Mouse (Mus musculus) neural tube, embryonic 15.5 days (tissue): ENCODE data around the gene Ipmk. TPM values are rescaled to one million over a fixed set of nuclear protein-coding genes. Genes with fewer than 3 reads are reported as not detected.
"Not testable (repeated sequence)": the region's sequence is repeated elsewhere in the genome, so short reads cannot be mapped to it uniquely, and the experiment has no call there.

Experiments
- ATAC-seq: fragments of 200-750 bp; cut with Nextera tagmentation; 2 replicates; pipeline ENCODE4 v1.8.0; 2017; ENCODE audit warnings: mild to moderate bottlenecking, moderate TSS enrichment, moderate library complexity; ENCODE audit not compliant: low FRiP score
- H3K27ac ChIP-seq: fragments of 300-500 bp; sonication (generic); replicated peaks from 2 replicates; pipeline ENCODE4 v1.5.1; 2015; ENCODE audit warnings: mild to moderate bottlenecking, inconsistent platforms
- H3K27me3 ChIP-seq: fragments of 300-500 bp; sonication (generic); replicated peaks from 2 replicates; pipeline ENCODE4 v1.6.1; 2015; ENCODE audit warnings: inconsistent platforms
- H3K36me3 ChIP-seq: fragments of 300-500 bp; sonication (generic); 2 replicates; pipeline ENCODE4 v1.6.1; 2015; ENCODE audit warnings: inconsistent platforms
- H3K4me1 ChIP-seq: fragments of 300-500 bp; sonication (generic); 2 replicates; pipeline ENCODE4 v1.6.1; 2015; ENCODE audit warnings: inconsistent platforms
- H3K4me2 ChIP-seq: fragments of 300-500 bp; sonication (generic); 2 replicates; pipeline ENCODE4 v1.6.1; 2015; ENCODE audit warnings: inconsistent platforms, mild to moderate bottlenecking, moderate library complexity
- H3K4me3 ChIP-seq: fragments of 300-500 bp; sonication (generic); replicated peaks from 2 replicates; pipeline ENCODE4 v1.5.1; 2015; ENCODE audit warnings: mild to moderate bottlenecking, inconsistent platforms
- H3K9ac ChIP-seq: fragments of 300-500 bp; sonication (generic); replicated peaks from 2 replicates; pipeline ENCODE4 v1.6.1; 2015; ENCODE audit warnings: mild to moderate bottlenecking, inconsistent platforms
- H3K9me3 ChIP-seq: fragments of 300-500 bp; sonication (generic); replicated peaks from 2 replicates; pipeline ENCODE4 v1.6.1; 2016; ENCODE audit warnings: inconsistent platforms
- WGBS: fragments of 180-500 bp; shearing (Covaris S2); methylation state at CpG from one replicate; pipeline ENCODE4 v1.1.7; 2015; ENCODE audit warnings: mixed read lengths; 5-methylcytosine and 5-hydroxymethylcytosine counted together
- polyA plus RNA-seq: library from polyadenylated mRNA; unstranded; fragments of >200 nt; fragmentation: Nextera tagmentation; extraction: Ambion mirVana; gene quantifications from 2 replicates; pipeline ENCODE4 v1.2.1, GENCODE M21; 2015

Ipmk gene
- polyA plus RNA-seq, 1 experiment from 2014 or later: 15.3 TPM

DNA sequence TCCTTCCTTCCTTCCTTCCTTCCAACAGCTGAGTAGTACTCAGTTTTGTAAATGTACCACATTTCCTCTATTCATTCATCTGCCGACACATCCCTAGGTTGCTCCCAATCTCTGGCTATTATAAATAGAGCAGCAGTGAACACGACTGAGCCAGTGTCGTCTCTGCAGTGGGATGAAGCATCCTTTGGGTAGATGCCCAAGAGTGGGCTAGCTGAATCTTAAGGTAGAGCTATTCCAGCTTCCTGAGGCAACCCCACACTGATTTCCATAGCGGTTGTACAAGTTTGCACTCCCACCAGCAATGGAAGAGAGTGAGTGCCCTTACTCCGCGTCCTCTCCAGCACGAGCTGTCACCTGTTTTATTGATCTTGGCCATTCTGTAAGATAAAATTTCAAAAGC, 32.8 kb downstream of the Ipmk start:
- no peak overlapping the region for H3K9ac ChIP-seq
- no peak overlapping the region for H3K27ac ChIP-seq
- H3K9me3 ChIP-seq: no peaks in the 10 kb centered on the region
- ATAC-seq: no peak
- no peaks in the 10 kb centered on the region for H3K27me3 ChIP-seq
- peaks cover 41% of the 10 kb centered on the region for H3K36me3 ChIP-seq
- H3K4me3 ChIP-seq: no peak overlapping the region
- 97% methylated on average over 7 of the region's 7 CpGs for WGBS
- H3K4me1 ChIP-seq: no peaks in the 10 kb centered on the region
- H3K4me2 ChIP-seq: no peak overlapping the region

DNA sequence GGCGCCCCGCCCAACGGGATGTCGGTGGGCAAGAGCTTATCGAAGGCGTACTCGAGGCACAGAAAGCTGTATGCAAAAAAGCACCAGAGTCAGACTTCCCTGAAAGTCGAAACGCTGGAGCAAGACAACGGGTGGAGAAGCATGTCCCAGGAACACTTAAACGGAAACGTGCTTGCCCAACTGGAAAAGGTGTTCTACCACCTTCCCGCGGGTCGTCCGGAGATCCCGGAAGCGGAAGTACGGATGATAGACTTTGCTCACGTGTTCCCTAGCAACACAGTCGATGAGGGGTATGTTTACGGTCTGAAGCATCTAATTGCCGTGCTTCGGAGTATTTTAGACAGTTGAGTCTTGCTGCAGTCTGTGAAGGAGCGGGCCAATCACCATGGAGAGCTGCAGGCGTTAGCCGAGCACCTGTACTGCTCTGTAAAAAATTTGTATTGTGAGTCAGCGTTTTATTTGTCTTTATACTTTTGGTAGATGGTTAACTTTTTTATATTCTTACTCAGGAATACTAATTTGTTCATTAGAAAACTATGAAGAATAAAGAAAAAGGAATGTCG, 34.0 kb downstream of the Ipmk start:
- no peak overlapping the region for H3K27ac ChIP-seq
- H3K4me2 ChIP-seq: no peak overlapping the region
- 85% methylated on average over 29 of the region's 29 CpGs for WGBS
- no peak overlapping the region for H3K9ac ChIP-seq
- H3K9me3 ChIP-seq: no peaks in the 10 kb centered on the region
- no peaks in the 10 kb centered on the region for H3K4me1 ChIP-seq
- no peak for ATAC-seq
- peaks cover 37% of the 10 kb centered on the region for H3K36me3 ChIP-seq
- no peaks in the 10 kb centered on the region for H3K27me3 ChIP-seq
- no peak overlapping the region for H3K4me3 ChIP-seq

DNA sequence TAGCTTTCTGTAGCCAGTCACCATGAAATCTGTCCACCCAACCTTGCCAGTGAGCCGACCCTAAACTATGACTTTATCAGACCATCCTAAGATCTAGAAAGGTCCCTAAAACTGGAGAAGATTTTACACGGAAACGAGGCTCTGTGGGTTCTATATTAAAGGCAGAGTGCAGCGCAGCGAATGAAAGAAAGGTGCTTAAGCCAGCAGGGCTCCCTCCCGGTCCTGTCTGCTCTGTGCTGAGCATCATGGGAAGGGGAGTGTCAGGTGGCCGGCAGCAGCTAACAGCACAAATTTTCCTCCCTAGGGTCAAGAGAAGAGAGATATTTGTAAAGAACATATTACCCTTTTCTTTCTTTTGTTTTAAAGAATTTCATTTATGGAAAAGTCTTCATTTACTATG, 34.5 kb downstream of the Ipmk start:
- H3K9ac ChIP-seq: no peak overlapping the region
- no peaks in the 10 kb centered on the region for H3K9me3 ChIP-seq
- no peak for ATAC-seq
- H3K36me3 ChIP-seq: peaks cover 31% of the 10 kb centered on the region
- H3K27ac ChIP-seq: no peak overlapping the region
- H3K4me1 ChIP-seq: no peaks in the 10 kb centered on the region
- no peaks in the 10 kb centered on the region for H3K27me3 ChIP-seq
- H3K4me3 ChIP-seq: no peak overlapping the region
- H3K4me2 ChIP-seq: no peak overlapping the region
- WGBS: 62% methylated on average over 7 of the region's 7 CpGs

DNA sequence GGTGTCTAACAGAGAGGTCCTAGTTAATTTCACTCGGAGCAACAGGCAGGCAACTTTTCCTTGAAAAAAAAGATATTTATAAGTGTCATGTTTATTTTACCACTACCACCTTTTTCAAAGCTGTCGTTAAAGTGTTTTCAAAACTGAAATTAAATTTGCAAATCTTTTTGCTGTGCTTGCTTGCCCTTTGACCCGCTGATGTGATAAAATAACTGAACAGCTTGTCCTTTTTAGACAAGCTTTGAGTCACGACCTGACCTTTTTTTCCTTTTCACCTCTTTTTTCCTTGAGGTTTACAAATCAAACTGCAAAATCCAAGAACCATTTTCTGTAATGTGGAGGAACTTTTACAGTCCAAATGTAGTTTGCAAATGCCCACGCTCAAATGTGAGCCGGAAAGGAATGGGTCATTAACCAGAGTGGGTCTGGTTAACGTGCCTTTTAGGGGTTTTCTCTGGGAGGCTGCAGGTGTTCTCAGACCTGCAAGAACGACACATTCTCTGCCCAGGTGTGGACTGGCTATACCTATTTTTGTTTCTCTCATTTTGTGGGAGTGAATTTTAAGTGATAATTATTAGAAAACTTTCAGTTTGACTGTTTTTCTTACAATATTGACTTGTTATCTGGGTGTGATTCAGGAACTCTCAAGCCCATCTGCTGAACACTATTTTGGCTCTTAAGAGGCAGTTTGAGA, 35.4 kb downstream of the Ipmk start:
- Histone ChIP-seq H3K36me3 (peaks cover 27% of the 10 kb centered on the region), H3K4me2 (no peak overlapping the region)
- no peak for ATAC-seq

DNA sequence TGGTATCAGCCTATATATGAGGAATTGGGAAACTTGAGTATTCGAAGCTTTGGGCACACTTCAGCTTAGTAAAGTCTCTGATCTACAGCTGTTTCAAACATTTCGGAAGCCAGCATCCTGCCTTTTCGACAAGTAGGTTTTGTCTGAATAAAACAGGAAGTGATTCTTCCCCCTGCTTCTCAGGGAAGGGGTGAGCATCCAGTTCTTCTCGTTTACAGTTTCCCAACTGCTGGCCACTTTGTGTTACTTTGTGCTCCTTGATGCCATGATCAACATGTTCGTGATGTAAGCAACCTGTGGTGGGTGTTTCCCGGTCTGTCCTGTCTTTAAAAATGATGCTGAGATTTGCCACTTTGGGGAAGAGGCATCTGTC, 36.0 kb downstream of the Ipmk start:
- 86% methylated on average over 6 of the region's 6 CpGs for WGBS

More for the DNA sequence above, 35.4 kb downstream of the Ipmk start:
- Histone ChIP-seq H3K27ac (no peak overlapping the region), H3K4me1 (no peaks in the 10 kb centered on the region), H3K4me3 (no peak overlapping the region), H3K9ac (no peak overlapping the region), H3K27me3 (no peaks in the 10 kb centered on the region), H3K9me3 (no peaks in the 10 kb centered on the region)
- 74% methylated on average over 8 of the region's 8 CpGs for WGBS

DNA sequence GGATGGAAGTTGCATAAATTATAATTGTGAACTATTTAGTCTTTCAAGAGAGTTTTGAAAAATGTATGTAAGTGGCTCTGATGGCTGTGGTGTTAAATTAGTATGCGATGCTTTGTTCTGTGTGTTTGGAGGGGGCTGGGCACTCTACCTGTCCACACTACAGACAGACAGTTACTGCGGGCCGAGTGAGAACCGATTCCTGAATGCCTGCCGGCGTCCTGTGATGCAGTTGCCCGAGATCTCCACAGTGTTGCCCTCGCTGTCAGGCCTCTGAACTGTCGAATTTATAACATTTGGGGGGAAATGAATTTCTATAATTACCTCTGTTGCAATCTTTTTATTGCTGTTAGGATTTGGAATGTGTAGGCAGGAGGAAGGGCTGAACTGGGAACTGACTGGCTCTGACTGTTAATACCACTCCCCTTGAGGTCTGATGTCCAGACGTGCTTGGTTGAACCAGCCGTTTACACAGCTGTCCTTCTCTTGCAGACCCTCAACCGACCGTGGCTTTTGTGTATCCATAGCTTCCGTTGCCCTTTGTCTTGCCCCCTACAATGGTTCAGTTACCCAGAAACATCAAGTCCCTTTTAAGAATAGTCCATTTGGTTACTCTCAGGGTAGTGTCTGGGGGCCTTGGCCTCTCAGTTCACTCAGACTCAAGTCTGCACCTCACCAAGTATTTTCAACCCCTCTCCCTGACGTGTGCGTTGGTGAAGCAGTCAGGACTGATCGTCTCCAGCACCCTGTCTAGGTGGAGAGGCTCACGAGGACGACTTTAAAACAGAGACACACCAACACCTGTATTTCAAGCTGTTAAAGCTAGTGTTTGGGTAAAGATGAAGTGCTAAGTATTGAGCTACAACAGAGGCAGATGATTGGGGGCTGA, 36.8 kb downstream of the Ipmk start:
- Histone ChIP-seq H3K36me3 (peaks cover 15% of the 10 kb centered on the region), H3K27me3 (no peaks in the 10 kb centered on the region), H3K27ac (no peak overlapping the region), H3K4me1 (no peaks in the 10 kb centered on the region), H3K4me2 (no peak overlapping the region), H3K4me3 (no peak overlapping the region), H3K9me3 (no peaks in the 10 kb centered on the region), H3K9ac (no peak overlapping the region)
- no peak for ATAC-seq
- 63% methylated on average over 19 of the region's 19 CpGs for WGBS

More for the DNA sequence above, 36.0 kb downstream of the Ipmk start:
- not testable (repeated sequence) for H3K27ac ChIP-seq, H3K4me2 ChIP-seq, H3K4me1 ChIP-seq, H3K27me3 ChIP-seq, H3K4me3 ChIP-seq, ATAC-seq, H3K9ac ChIP-seq, H3K9me3 ChIP-seq
- H3K36me3 ChIP-seq: peaks cover 23% of the 10 kb centered on the region

DNA sequence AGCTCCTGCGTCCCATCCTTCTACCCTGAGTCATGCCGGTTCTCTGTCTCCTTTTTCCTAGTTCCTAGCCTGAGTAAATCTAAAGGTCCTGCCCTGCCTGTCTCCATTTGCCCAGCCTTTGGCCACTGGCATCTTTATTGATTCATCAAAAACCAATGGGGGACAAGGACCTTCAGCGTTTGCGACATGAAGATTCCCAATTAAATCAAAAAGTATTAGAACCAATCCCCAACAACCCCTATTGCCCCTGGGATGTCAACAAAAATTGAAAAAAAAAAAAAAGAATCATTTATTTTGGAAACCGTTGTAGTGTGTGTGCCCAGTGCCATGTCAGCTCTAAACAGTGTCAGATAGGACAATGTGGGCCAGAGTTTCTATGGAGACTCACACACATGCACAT, 41.7 kb downstream of the Ipmk start:
- 94% methylated on average over 5 of the region's 5 CpGs for WGBS

DNA sequence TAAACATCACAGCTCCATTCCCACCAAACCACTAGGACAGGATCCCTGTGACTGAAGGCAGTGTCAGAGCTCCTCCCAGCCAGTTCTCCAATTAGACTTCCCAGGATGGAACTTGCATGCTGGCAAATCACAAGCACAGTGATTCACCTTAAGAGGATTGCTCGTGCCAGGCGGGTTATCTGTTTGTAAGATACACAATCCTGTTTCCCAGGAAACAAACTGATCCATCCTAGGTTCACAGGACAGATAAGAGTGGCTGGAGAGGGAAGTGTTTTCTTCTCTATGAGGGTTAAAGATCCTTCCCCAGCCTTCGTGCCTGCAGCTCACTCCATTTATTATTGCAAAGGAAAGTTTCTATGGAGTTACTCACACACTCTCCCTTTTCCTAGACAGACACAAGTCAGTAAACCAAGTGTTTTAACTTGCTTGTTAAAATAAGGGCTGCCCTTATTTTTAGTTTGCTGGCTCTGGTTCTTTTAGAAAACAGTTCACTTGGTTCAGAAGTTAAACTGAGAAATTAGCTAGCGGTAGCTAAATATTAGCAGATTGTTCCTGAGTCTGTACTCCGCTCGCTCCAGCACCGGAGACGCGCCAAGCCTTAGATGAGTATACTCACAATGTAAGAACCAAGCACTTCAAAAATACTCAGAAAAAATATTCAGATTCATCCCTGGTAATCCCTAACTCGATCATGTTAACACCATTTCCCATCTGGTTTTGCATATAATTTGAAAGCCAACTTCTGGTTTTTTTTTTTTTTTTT, 51.0 kb downstream of the Ipmk start:
- Histone ChIP-seq H3K27me3 (no peaks in the 10 kb centered on the region), H3K36me3 (no peaks in the 10 kb centered on the region), H3K4me2 (no peak overlapping the region), H3K4me1 (no peaks in the 10 kb centered on the region), H3K27ac (no peak overlapping the region), H3K9me3 (no peaks in the 10 kb centered on the region), H3K9ac (no peak overlapping the region), H3K4me3 (no peak overlapping the region)
- whole genome bisulfite sequencing: 83% methylated on average over 10 of the region's 10 CpGs
- no peak for ATAC-seq

More for the DNA sequence above, 41.7 kb downstream of the Ipmk start:
- no peaks in the 10 kb centered on the region for H3K27me3 ChIP-seq
- 0 out of 2 replicates have a peak, but pooled peaks cover 5% of the 10 kb centered on the region for H3K9me3 ChIP-seq
- no peak overlapping the region for H3K4me3 ChIP-seq
- H3K27ac ChIP-seq: no peak overlapping the region
- no peaks in the 10 kb centered on the region for H3K36me3 ChIP-seq
- H3K4me2 ChIP-seq: no peak overlapping the region
- ATAC-seq: no peak
- H3K4me1 ChIP-seq: no peaks in the 10 kb centered on the region
- no peak overlapping the region for H3K9ac ChIP-seq

DNA sequence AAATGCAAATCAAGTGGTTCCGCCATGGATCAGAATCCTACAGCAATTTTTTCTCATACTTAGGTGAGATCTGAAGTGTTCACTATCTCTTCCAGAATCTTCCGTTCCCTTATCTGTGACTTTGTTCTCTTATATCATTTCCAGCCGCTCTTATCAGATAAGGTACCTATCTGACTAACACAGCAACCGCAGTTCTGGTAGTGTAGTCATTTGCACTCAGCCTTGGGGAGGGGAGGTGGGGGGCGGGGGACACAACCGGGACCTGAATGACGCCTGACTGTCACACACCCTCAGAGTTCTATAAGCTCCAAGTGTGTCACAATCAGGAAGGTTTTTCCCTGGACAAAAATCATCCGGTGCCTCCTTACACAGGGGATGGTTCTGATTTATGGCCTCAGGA, 51.8 kb downstream of the Ipmk start:
- no peaks in the 10 kb centered on the region for H3K4me1 ChIP-seq
- no peaks in the 10 kb centered on the region for H3K36me3 ChIP-seq
- no peak overlapping the region for H3K4me3 ChIP-seq
- no peak overlapping the region for H3K4me2 ChIP-seq
- H3K9ac ChIP-seq: no peak overlapping the region
- WGBS: 87% methylated on average over 8 of the region's 8 CpGs
- H3K27me3 ChIP-seq: no peaks in the 10 kb centered on the region
- ATAC-seq: no peak
- H3K9me3 ChIP-seq: no peaks in the 10 kb centered on the region
- H3K27ac ChIP-seq: no peak overlapping the region

DNA sequence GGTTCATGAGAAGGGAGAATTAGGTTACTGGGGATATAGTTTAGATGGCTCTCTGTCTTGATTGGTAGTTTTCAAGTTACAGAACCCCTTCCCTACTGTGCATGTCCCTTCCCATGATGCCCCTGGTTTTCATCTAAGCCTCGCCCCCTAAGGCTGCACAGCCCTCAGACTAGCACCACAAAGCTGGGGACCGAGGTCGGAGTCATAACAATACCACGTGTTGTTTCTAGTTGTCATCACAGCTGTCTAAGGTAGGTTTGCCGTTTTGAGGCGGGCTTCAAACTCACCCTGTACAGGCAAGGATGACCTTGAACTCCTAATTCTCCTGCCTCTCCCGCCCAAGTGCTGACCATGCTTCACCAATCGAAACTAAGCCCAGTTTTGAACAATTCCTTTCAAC, 52.4 kb downstream of the Ipmk start:
- Histone ChIP-seq H3K9me3 (no peaks in the 10 kb centered on the region), H3K4me1 (no peaks in the 10 kb centered on the region), H3K27me3 (no peaks in the 10 kb centered on the region), H3K4me3 (no peak overlapping the region), H3K27ac (no peak overlapping the region), H3K9ac (no peak overlapping the region), H3K36me3 (no peaks in the 10 kb centered on the region), H3K4me2 (no peak overlapping the region)
- 88% methylated on average over 8 of the region's 8 CpGs for WGBS
- ATAC-seq: no peak

DNA sequence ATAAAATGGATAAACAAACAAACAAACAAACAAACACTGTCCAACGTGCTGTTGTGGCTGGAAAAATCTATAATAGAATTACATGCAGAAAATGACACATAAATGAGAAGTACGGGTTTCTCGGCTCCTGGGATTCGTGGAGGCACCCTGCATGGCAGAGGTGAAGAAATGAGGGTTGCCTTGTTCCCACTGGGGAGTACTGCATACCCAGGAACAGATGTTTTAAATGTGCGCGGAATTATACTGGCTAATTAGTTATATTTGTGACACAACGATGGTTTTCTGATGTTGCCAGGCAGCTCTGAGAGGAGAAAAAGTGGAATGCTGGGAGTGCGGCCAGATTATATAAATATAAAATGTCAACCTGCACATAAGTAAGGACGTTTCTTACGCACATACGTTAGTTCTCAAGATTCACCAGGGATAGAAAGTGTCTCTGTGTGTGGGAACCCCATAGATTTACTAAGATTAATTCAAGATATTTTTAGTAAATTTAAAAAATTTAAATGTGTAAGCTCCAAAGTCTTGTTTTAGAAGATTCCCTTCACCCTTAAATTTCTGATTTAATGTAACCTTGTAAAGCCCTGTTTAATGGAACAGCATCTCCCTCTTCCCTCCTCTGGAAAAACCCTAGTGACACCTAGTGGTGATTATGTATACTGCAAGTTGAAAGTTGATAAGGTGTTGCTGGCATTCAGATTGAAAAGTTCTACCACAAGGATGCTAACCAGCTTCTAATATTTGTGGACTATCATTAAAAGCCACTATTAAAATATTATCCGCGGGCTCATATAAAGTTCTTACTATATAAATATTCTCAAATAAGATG, 53.5 kb downstream of the Ipmk start:
- 53% methylated on average over 13 of the region's 13 CpGs for WGBS
- no peak overlapping the region for H3K9ac ChIP-seq
- ATAC-seq: no peak
- no peaks in the 10 kb centered on the region for H3K36me3 ChIP-seq
- H3K4me2 ChIP-seq: no peak overlapping the region
- no peak overlapping the region for H3K4me3 ChIP-seq
- H3K9me3 ChIP-seq: no peaks in the 10 kb centered on the region
- H3K4me1 ChIP-seq: no peaks in the 10 kb centered on the region
- no peaks in the 10 kb centered on the region for H3K27me3 ChIP-seq
- no peak overlapping the region for H3K27ac ChIP-seq
